Mouse (Mus musculus) hindbrain, embryonic 14.5 days (tissue): ENCODE measurements around the gene Mogat2. TPM values are rescaled to one million over a fixed set of nuclear protein-coding genes. Genes with fewer than 3 reads are reported as not detected.

Experiments used
- ATAC-seq: fragments of 200-750 bp; cut with Nextera tagmentation; 2 replicates; pipeline ENCODE4 v1.8.0; 2017; ENCODE audit warnings: moderate number of reproducible peaks, mild to moderate bottlenecking, moderate TSS enrichment, moderate library complexity; ENCODE audit not compliant: low FRiP score
- DNase-seq: peaks from one replicate; pipeline ENCODE4 v3.0.0-alpha.2; 2015; ENCODE audit warnings: low spot score
- H3K27ac ChIP-seq: fragments of 300-500 bp; sonication (generic); 2 replicates; pipeline ENCODE4 v1.5.1; 2014; ENCODE audit warnings: mild to moderate bottlenecking, moderate library complexity
- H3K27me3 ChIP-seq: fragments of 300-500 bp; sonication (generic); 2 replicates; pipeline ENCODE4 v1.6.1; 2014; ENCODE audit warnings: mild to moderate bottlenecking, low read length, mixed read lengths; ENCODE audit not compliant: control insufficient read depth, insufficient read depth
- H3K36me3 ChIP-seq: fragments of 300-500 bp; sonication (generic); replicated peaks from 2 replicates; pipeline ENCODE4 v1.6.1; 2014; ENCODE audit not compliant: control insufficient read depth, insufficient read depth
- H3K4me1 ChIP-seq: fragments of 300-500 bp; sonication (generic); replicated peaks from 2 replicates; pipeline ENCODE4 v1.6.1; 2014; ENCODE audit warnings: antibody characterized with exemption, low read length, mixed read lengths; ENCODE audit not compliant: control insufficient read depth, insufficient read depth
- H3K4me2 ChIP-seq: fragments of 300-500 bp; sonication (generic); replicated peaks from 2 replicates; pipeline ENCODE4 v1.6.1; 2014; ENCODE audit warnings: mild to moderate bottlenecking, moderate library complexity
- H3K4me3 ChIP-seq: fragments of 300-500 bp; sonication (generic); replicated peaks from 2 replicates; pipeline ENCODE4 v1.5.1; 2014; ENCODE audit warnings: mild to moderate bottlenecking, low read length
- H3K9ac ChIP-seq: fragments of 300-500 bp; sonication (generic); 2 replicates; pipeline ENCODE4 v1.6.1; 2014
- H3K9me3 ChIP-seq: fragments of 300-500 bp; sonication (generic); 2 replicates; pipeline ENCODE4 v1.6.1; 2016; ENCODE audit warnings: low read length; ENCODE audit not compliant: control insufficient read depth
- WGBS: fragments of 180-500 bp; shearing (Covaris S2); extraction: QIAGEN DNeasy Blood & Tissue Kit; methylation state at CpG from one replicate; pipeline ENCODE4 v1.1.7; 2014; 5-methylcytosine and 5-hydroxymethylcytosine counted together
- polyA plus RNA-seq: library from polyadenylated mRNA; unstranded; fragments of >200 nt; fragmentation: Nextera tagmentation; extraction: Ambion mirVana; gene quantifications from 2 replicates; pipeline ENCODE4 v1.2.1, GENCODE M21; 2014

Mogat2 gene
- polyA plus RNA-seq, 1 experiment from 2014 or later, result 2.5 TPM

GRCm38 (mm10) chr7:99248157-99248742, 9.8 kb upstream of the Mogat2 start:
- Histone ChIP-seq H3K27ac (no peak overlapping the region), H3K36me3 (no peaks in the 10 kb centered on the region), H3K4me1 (no peaks in the 10 kb centered on the region), H3K9ac (no peak overlapping the region), H3K4me3 (no peak overlapping the region), H3K27me3 (peaks cover 3% of the 10 kb centered on the region), H3K9me3 (no peaks in the 10 kb centered on the region), H3K4me2 (peak overlapping the region; percentile 75; the same call in 1 of the 2 replicates)
- WGBS, result 40% methylated on average over 5 of the region's 5 CpGs
- ATAC-seq (no peak), DNase-seq (no peak)

- Histone ChIP-seq H3K9me3 (no peaks in the 10 kb centered on the region), H3K4me3 (no peak overlapping the region), H3K27me3 (peaks cover 4% of the 10 kb centered on the region; the same call in 1 of the 2 replicates), H3K9ac (no peak overlapping the region), H3K36me3 (no peaks in the 10 kb centered on the region), H3K4me1 (no peaks in the 10 kb centered on the region), H3K27ac (no peak overlapping the region), H3K4me2 (no peak overlapping the region)
- no peak for ATAC-seq
- no peak for DNase-seq
- 97% methylated on average over 11 of the region's 11 CpGs for WGBS
These were observed 3.7 kb upstream of the Mogat2 start for GRCm38 (mm10) chr7:99242097-99242496.

- no peak for DNase-seq
- no peaks in the 10 kb centered on the region for H3K4me1 ChIP-seq
- no peak overlapping the region for H3K27ac ChIP-seq
- no peak overlapping the region for H3K4me3 ChIP-seq
- WGBS, result 19% methylated on average over 8 of the region's 8 CpGs
- H3K9ac ChIP-seq, result no peak overlapping the region
- H3K27me3 ChIP-seq, result peaks cover 4% of the 10 kb centered on the region; the same call in 1 of the 2 replicates
- no peaks in the 10 kb centered on the region for H3K9me3 ChIP-seq
- no peaks in the 10 kb centered on the region for H3K36me3 ChIP-seq
- no peak overlapping the region for H3K4me2 ChIP-seq
- ATAC-seq, result no peak
These were observed 1.3 kb downstream of the Mogat2 start for GRCm38 (mm10) chr7:99236888-99237660.

GRCm38 (mm10) chr7:99235657-99236056, 2.8 kb downstream of the Mogat2 start:
- no peak overlapping the region for H3K4me2 ChIP-seq
- H3K4me3 ChIP-seq, result no peak overlapping the region
- no peak overlapping the region for H3K27ac ChIP-seq
- H3K27me3 ChIP-seq, result peaks cover 4% of the 10 kb centered on the region; the same call in 1 of the 2 replicates
- no peak for DNase-seq
- no peak overlapping the region for H3K9ac ChIP-seq
- no peaks in the 10 kb centered on the region for H3K4me1 ChIP-seq
- ATAC-seq, result no peak
- H3K36me3 ChIP-seq, result no peaks in the 10 kb centered on the region
- 80% methylated on average over 2 of the region's 2 CpGs for WGBS
- H3K9me3 ChIP-seq, result no peaks in the 10 kb centered on the region

- ATAC-seq, result no peak
- 50% methylated on average over 2 of the region's 2 CpGs for WGBS
These were observed 3.5 kb downstream of the Mogat2 start for GRCm38 (mm10) chr7:99234916-99235315.

GRCm38 (mm10) chr7:99232571-99232970, 5.8 kb downstream of the Mogat2 start:
- Histone ChIP-seq H3K27me3 (peaks cover under 1% of the 10 kb centered on the region; the same call in 1 of the 2 replicates), H3K9me3 (no peaks in the 10 kb centered on the region), H3K9ac (no peak overlapping the region), H3K4me2 (no peak overlapping the region), H3K27ac (no peak overlapping the region), H3K4me1 (no peaks in the 10 kb centered on the region), H3K36me3 (no peaks in the 10 kb centered on the region), H3K4me3 (no peak overlapping the region)
- 74% methylated on average over 6 of the region's 6 CpGs for WGBS
- no peak for DNase-seq
- no peak for ATAC-seq

More at GRCm38 (mm10) chr7:99234916-99235315, 3.5 kb downstream of the Mogat2 start:
- H3K9me3 ChIP-seq, result no peaks in the 10 kb centered on the region
- no peak overlapping the region for H3K9ac ChIP-seq
- H3K36me3 ChIP-seq, result no peaks in the 10 kb centered on the region
- H3K4me3 ChIP-seq, result no peak overlapping the region
- no peak overlapping the region for H3K4me2 ChIP-seq
- H3K27ac ChIP-seq, result no peak overlapping the region
- no peak for DNase-seq
- no peaks in the 10 kb centered on the region for H3K4me1 ChIP-seq
- H3K27me3 ChIP-seq, result peaks cover 4% of the 10 kb centered on the region; the same call in 1 of the 2 replicates

- 79% methylated on average over 7 of the region's 7 CpGs for WGBS
- Histone ChIP-seq H3K4me1 (no peaks in the 10 kb centered on the region), H3K4me2 (no peak overlapping the region), H3K9me3 (no peaks in the 10 kb centered on the region), H3K9ac (no peak overlapping the region), H3K36me3 (no peaks in the 10 kb centered on the region), H3K4me3 (no peak overlapping the region), H3K27me3 (no peaks in the 10 kb centered on the region), H3K27ac (no peak overlapping the region)
- DNase-seq (no peak), ATAC-seq (no peak)
These were observed 8.2 kb downstream of the Mogat2 start for GRCm38 (mm10) chr7:99230061-99230747.

GRCm38 (mm10) chr7:99229411-99229810, 9.0 kb downstream of the Mogat2 start:
- peak; percentile 63 for DNase-seq
- Histone ChIP-seq H3K4me2 (no peak overlapping the region), H3K9me3 (no peaks in the 10 kb centered on the region), H3K36me3 (no peaks in the 10 kb centered on the region), H3K4me1 (no peaks in the 10 kb centered on the region), H3K4me3 (no peak overlapping the region), H3K9ac (no peak overlapping the region), H3K27me3 (no peaks in the 10 kb centered on the region), H3K27ac (no peak overlapping the region)
- ATAC-seq, result no peak
- 7% methylated on average over 2 of the region's 2 CpGs for WGBS

- Histone ChIP-seq H3K27ac (no peak overlapping the region), H3K4me1 (no peaks in the 10 kb centered on the region), H3K4me2 (no peak overlapping the region), H3K27me3 (no peaks in the 10 kb centered on the region), H3K9me3 (no peaks in the 10 kb centered on the region), H3K9ac (no peak overlapping the region), H3K36me3 (no peaks in the 10 kb centered on the region), H3K4me3 (no peak overlapping the region)
- 76% methylated on average over 8 of the region's 8 CpGs for WGBS
- DNase-seq, result no peak
- no peak for ATAC-seq
These were observed 9.6 kb downstream of the Mogat2 start for GRCm38 (mm10) chr7:99228825-99229224.
